Mouse (Mus musculus) heart, embryonic 12.5 days (tissue): ENCODE measurements around the gene Tas1r1. TPM values are rescaled to one million over a fixed set of nuclear protein-coding genes. Genes with fewer than 3 reads are reported as not detected.
A peak's percentile ranks its signal among the peaks of the same experiment; 100 is the strongest.

Source experiments
- ATAC-seq: fragments of 200-750 bp; cut with Nextera tagmentation; 2 replicates; pipeline ENCODE4 v1.8.0; 2017; ENCODE audit warnings: moderate TSS enrichment, moderate library complexity; ENCODE audit not compliant: insufficient number of reproducible peaks, low FRiP score
- H3K27ac ChIP-seq: fragments of 300-500 bp; sonication (generic); 2 replicates; pipeline ENCODE4 v1.5.1; 2016; ENCODE audit warnings: mild to moderate bottlenecking, moderate library complexity; ENCODE audit not compliant: poor library complexity, severe bottlenecking
- H3K27me3 ChIP-seq: fragments of 300-500 bp; sonication (generic); replicated peaks from 2 replicates; pipeline ENCODE4 v1.6.1; 2016; ENCODE audit warnings: mild to moderate bottlenecking, moderate library complexity
- H3K36me3 ChIP-seq: fragments of 300-500 bp; sonication (generic); 2 replicates; pipeline ENCODE4 v1.6.1; 2016; ENCODE audit warnings: mild to moderate bottlenecking, moderate library complexity
- H3K4me1 ChIP-seq: fragments of 300-500 bp; sonication (generic); replicated peaks from 2 replicates; pipeline ENCODE4 v1.6.1; 2016; ENCODE audit warnings: mild to moderate bottlenecking
- H3K4me2 ChIP-seq: fragments of 300-500 bp; sonication (generic); 2 replicates; pipeline ENCODE4 v1.6.1; 2016; ENCODE audit warnings: mild to moderate bottlenecking, moderate library complexity
- H3K4me3 ChIP-seq: fragments of 300-500 bp; sonication (generic); 2 replicates; pipeline ENCODE4 v1.5.1; 2016; ENCODE audit warnings: mild to moderate bottlenecking
- H3K9ac ChIP-seq: fragments of 300-500 bp; sonication (generic); 2 replicates; pipeline ENCODE4 v1.6.1; 2016; ENCODE audit warnings: mild to moderate bottlenecking, moderate library complexity
- H3K9me3 ChIP-seq: fragments of 300-500 bp; sonication (generic); replicated peaks from 2 replicates; pipeline ENCODE4 v1.6.1; 2016; ENCODE audit warnings: mild to moderate bottlenecking, moderate library complexity
- WGBS: fragments of 180-500 bp; shearing (Covaris S2); methylation state at CpG from one replicate; pipeline ENCODE4 v1.1.7; 2016; 5-methylcytosine and 5-hydroxymethylcytosine counted together
- polyA plus RNA-seq: library from polyadenylated mRNA; unstranded; fragments of >200 nt; fragmentation: Nextera tagmentation; extraction: Ambion mirVana; gene quantifications from 2 replicates; pipeline ENCODE4 v1.2.1, GENCODE M21; 2016

Tas1r1 gene
- polyA plus RNA-seq, 1 experiment from 2014 or later, result 0.13 TPM

DNA sequence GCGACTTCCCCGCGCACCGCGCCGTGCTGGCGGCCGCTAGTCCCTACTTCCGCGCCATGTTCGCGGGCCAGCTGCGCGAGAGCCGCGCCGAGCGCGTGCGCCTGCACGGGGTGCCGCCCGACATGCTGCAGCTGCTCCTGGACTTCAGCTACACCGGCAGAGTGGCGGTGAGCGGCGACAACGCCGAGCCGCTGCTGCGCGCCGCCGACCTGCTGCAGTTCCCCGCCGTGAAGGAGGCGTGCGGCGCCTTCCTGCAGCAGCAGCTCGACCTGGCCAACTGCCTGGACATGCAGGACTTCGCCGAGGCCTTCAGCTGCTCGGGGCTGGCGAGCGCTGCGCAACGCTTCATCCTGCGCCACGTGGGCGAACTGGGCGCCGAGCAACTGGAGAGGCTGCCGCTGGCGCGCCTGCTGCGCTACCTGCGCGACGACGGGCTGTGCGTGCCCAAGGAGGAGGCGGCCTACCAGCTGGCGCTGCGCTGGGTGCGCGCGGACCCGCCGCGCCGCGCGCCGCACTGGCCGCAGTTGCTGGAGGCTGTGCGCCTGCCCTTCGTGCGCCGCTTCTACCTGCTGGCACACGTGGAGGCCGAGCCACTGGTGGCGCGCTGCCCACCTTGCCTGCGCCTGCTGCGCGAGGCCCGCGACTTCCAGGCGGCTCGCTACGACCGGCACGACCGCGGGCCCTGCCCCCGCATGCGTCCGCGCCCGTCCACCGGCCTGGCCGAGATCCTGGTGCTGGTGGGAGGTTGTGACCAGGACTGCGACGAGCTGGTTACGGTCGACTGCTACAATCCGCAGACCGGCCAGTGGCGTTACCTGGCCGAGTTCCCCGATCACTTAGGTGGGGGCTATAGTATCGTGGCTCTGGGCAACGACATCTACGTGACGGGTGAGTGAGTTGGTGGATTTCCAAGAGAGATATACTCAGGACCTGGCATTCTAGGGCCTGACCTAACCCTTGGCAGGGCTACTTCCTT, 29.0 kb downstream of the Tas1r1 start:
- ATAC-seq, result peak; percentile 48
- H3K9ac ChIP-seq, result peak overlapping the region; percentile 91
- H3K27me3 ChIP-seq, result no peaks in the 10 kb centered on the region
- peaks cover 55% of the 10 kb centered on the region for H3K4me1 ChIP-seq
- H3K4me2 ChIP-seq, result peak overlapping the region; percentile 86
- peaks cover 25% of the 10 kb centered on the region for H3K36me3 ChIP-seq
- peak overlapping the region; percentile 72 for H3K4me3 ChIP-seq
- WGBS, result under 1% methylated on average over 115 of the region's 115 CpGs
- H3K9me3 ChIP-seq, result no peaks in the 10 kb centered on the region
- H3K27ac ChIP-seq, result peak overlapping the region; percentile 95

DNA sequence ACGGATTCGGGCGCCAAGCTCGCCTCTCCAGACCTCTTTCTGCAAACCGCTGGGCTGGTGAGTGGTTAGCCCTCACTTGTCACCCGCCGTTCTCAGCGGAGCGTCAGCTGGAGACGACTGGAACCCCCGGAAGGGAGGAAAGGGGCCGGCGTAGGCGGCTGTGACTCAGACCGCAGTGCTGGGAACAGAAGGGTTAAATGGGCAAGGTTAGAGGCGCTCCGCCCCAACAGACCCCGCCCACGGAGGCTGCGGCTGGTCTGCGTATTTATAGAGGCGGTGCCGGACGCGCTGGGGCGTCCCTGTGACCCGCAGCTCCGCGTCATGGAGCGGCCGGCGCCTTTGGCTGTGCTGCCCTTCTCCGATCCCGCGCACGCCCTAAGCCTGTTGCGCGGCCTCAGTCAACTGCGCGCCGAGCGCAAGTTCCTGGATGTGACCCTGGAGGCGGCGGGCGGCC, 29.7 kb downstream of the Tas1r1 start, which contains the start of gene Klhl21:
Klhl21 (plus strand) TSS at position 182 of the 454 bp plus-strand sequence.
- Histone ChIP-seq H3K9me3 (no peaks in the 10 kb centered on the region), H3K9ac (peak within 1 kb of the TSS; percentile 91), H3K4me3 (peak within 1 kb of the TSS; percentile 72), H3K4me2 (peak within 1 kb of the TSS; percentile 86), H3K27ac (peak within 1 kb of the TSS; percentile 95), H3K4me1 (peaks cover 50% of the 10 kb centered on the region), H3K27me3 (no peaks in the 10 kb centered on the region), H3K36me3 (peaks cover 18% of the 10 kb centered on the region)
- peak; percentile 88 for ATAC-seq
- WGBS, result under 1% methylated on average over 43 of the region's 45 CpGs

- Histone ChIP-seq H3K27me3 (no peaks in the 10 kb centered on the region), H3K4me1 (peaks cover 44% of the 10 kb centered on the region), H3K9me3 (no peaks in the 10 kb centered on the region), H3K4me3 (peak overlapping the region; percentile 72), H3K4me2 (peak overlapping the region; percentile 86), H3K9ac (peak overlapping the region; percentile 91), H3K27ac (peak overlapping the region; percentile 95), H3K36me3 (peaks cover 13% of the 10 kb centered on the region)
- no peak for ATAC-seq
- 1% methylated on average over 14 of the region's 14 CpGs for WGBS
Measured at GRCm38 (mm10) chr4:152008148-152008500, 30.2 kb downstream of the Tas1r1 start.

- Histone ChIP-seq H3K9ac (peak overlapping the region; percentile 91), H3K27ac (peak overlapping the region; percentile 95), H3K4me3 (peak overlapping the region; percentile 72), H3K27me3 (no peaks in the 10 kb centered on the region), H3K4me2 (peak overlapping the region; percentile 86), H3K9me3 (no peaks in the 10 kb centered on the region), H3K4me1 (peaks cover 39% of the 10 kb centered on the region), H3K36me3 (peaks cover 8% of the 10 kb centered on the region)
- no peak for ATAC-seq
- WGBS, result 4% methylated on average over 8 of the region's 8 CpGs
Measured at GRCm38 (mm10) chr4:152007481-152008147, 30.8 kb downstream of the Tas1r1 start.

DNA sequence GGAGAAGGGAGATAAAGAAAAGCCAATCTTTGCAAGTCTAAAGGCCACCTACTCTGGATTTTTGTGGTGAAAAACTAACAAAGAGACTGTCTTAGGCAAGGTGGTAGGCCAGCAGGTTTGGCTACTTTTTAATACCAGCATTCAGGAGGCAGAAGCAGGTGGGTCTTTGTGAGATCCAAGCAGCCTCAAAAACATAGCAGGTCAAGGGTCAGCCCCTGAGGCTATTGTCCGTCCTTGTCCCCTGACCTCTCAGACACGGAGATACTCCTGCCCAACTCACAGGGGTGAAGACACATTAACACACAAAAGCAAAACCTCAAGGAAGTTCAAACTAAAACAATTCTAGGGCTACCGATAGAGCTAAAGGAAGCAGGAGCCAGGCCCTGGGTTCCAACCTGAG, 31.6 kb downstream of the Tas1r1 start:
- Histone ChIP-seq H3K9me3 (no peaks in the 10 kb centered on the region), H3K4me1 (peaks cover 31% of the 10 kb centered on the region), H3K27ac (peak overlapping the region; percentile 95), H3K4me3 (no peak overlapping the region), H3K9ac (0 out of 2 replicates have a peak overlapping the region, but pooled peaks have one; percentile 91), H3K27me3 (no peaks in the 10 kb centered on the region), H3K4me2 (peak overlapping the region; percentile 86; the same call in 1 of the 2 replicates), H3K36me3 (no peaks in the 10 kb centered on the region)
- WGBS, result 33% methylated on average over 3 of the region's 3 CpGs
- ATAC-seq, result no peak

DNA sequence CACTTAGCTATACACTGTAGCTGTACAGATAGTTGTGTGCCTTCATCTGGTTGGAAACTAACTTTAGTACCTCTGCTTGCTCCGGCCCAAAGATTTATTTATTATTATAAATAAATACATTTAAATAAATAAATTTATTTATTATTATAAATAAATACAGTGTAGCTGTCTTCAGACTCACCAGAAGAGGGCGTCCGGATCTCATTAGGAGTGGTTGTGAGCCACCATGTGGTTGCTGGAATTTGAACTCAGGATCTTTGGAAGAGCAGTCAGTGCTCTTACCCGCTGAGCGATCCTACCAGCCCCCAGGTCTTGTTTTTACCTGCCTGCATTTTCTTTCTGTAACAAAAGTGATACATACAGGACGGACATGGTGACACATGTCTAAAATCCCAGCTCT, 32.2 kb downstream of the Tas1r1 start:
- Histone ChIP-seq H3K9me3 (no peaks in the 10 kb centered on the region), H3K4me2 (no peak overlapping the region), H3K27me3 (no peaks in the 10 kb centered on the region), H3K9ac (no peak overlapping the region), H3K4me1 (peaks cover 25% of the 10 kb centered on the region), H3K4me3 (no peak overlapping the region), H3K27ac (no peak overlapping the region), H3K36me3 (no peaks in the 10 kb centered on the region)
- WGBS, result 72% methylated on average over 6 of the region's 6 CpGs
- ATAC-seq, result no peak

- no peaks in the 10 kb centered on the region for H3K9me3 ChIP-seq
- H3K36me3 ChIP-seq, result no peaks in the 10 kb centered on the region
- peaks cover 19% of the 10 kb centered on the region for H3K4me1 ChIP-seq
- no peak overlapping the region for H3K4me3 ChIP-seq
- 83% methylated on average over 3 of the region's 3 CpGs for WGBS
- ATAC-seq, result no peak
- H3K27ac ChIP-seq, result no peak overlapping the region
- no peaks in the 10 kb centered on the region for H3K27me3 ChIP-seq
- no peak overlapping the region for H3K4me2 ChIP-seq
- H3K9ac ChIP-seq, result no peak overlapping the region
Measured at GRCm38 (mm10) chr4:152002063-152002462, 36.3 kb downstream of the Tas1r1 start.

DNA sequence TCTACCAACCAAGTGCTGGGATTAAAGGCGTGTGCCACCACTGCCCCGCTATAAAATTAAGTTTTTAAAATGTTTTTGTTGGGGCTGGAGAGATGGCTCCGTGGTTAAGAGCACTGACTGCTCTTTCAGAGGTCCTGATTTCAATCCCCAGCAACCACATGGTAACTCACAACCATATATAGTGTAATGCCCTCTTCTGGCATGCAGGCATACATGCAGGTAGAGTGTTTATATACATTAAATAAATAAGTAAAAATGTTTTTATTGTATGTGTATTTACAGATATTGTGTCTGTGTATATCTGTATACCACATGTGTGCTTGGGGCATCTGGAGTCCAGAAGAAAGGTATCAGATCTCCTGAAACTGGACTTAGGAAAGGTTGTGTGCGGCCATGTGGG, 37.0 kb downstream of the Tas1r1 start:
- Histone ChIP-seq H3K9me3 (no peaks in the 10 kb centered on the region), H3K4me1 (peaks cover 15% of the 10 kb centered on the region), H3K36me3 (no peaks in the 10 kb centered on the region), H3K27ac (no peak overlapping the region), H3K27me3 (no peaks in the 10 kb centered on the region), H3K4me3 (no peak overlapping the region), H3K4me2 (no peak overlapping the region), H3K9ac (no peak overlapping the region)
- WGBS, result 65% methylated on average over 4 of the region's 4 CpGs
- ATAC-seq, result no peak

DNA sequence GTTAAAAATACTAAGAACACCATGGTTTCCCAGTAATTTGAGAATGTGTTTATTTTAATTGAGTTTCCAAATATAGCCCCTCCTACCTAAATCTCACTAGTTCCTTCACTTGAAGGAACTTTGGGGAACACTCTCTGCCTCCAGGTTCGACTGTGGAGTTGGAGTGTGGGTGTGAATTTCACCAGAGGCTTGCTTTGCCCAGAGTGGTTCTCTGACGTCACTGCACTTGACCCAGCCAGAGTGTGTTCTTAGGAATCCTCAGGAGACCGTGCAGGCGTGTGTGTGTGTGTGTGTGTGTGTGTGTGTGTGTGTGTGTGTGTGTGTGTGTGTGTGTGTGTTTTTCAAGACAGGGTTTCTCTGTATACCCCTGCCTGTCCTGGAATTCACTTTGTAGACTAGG, 37.5 kb downstream of the Tas1r1 start:
- Histone ChIP-seq H3K4me3 (no peak overlapping the region), H3K36me3 (no peaks in the 10 kb centered on the region), H3K9ac (no peak overlapping the region), H3K4me1 (peaks cover 15% of the 10 kb centered on the region), H3K27ac (no peak overlapping the region), H3K4me2 (no peak overlapping the region), H3K27me3 (no peaks in the 10 kb centered on the region), H3K9me3 (no peaks in the 10 kb centered on the region)
- 38% methylated on average over 4 of the region's 4 CpGs for WGBS
- ATAC-seq, result no peak

- ATAC-seq, result no peak
- WGBS, result 51% methylated on average over 3 of the region's 3 CpGs
Measured at GRCm38 (mm10) chr4:151999481-151999880, 38.9 kb downstream of the Tas1r1 start.

GRCm38 (mm10) chr4:151997701-151998100, 40.7 kb downstream of the Tas1r1 start:
- 48% methylated on average over 3 of the region's 3 CpGs for WGBS

More at GRCm38 (mm10) chr4:151999481-151999880, 38.9 kb downstream of the Tas1r1 start:
- H3K4me1 ChIP-seq, result peaks cover 16% of the 10 kb centered on the region
- no peaks in the 10 kb centered on the region for H3K27me3 ChIP-seq
- no peaks in the 10 kb centered on the region for H3K9me3 ChIP-seq
- no peaks in the 10 kb centered on the region for H3K36me3 ChIP-seq
- H3K9ac ChIP-seq, result no peak overlapping the region
- no peak overlapping the region for H3K27ac ChIP-seq
- H3K4me2 ChIP-seq, result no peak overlapping the region
- no peak overlapping the region for H3K4me3 ChIP-seq

More at GRCm38 (mm10) chr4:151997701-151998100, 40.7 kb downstream of the Tas1r1 start:
- Histone ChIP-seq H3K4me1 (peaks cover 32% of the 10 kb centered on the region), H3K27ac (no peak overlapping the region), H3K4me3 (peak overlapping the region; percentile 99), H3K27me3 (no peaks in the 10 kb centered on the region), H3K36me3 (peaks cover 6% of the 10 kb centered on the region), H3K9me3 (no peaks in the 10 kb centered on the region), H3K9ac (peak overlapping the region; percentile 85), H3K4me2 (peak overlapping the region; percentile 67)
- ATAC-seq, result no peak
